Mouse (Mus musculus) embryonic facial prominence, embryonic 14.5 days (tissue): ENCODE measurements around the gene Rrp1b. TPM values are rescaled to one million over a fixed set of nuclear protein-coding genes. Genes with fewer than 3 reads are reported as not detected.
A peak's percentile ranks its signal among the peaks of the same experiment; 100 is the strongest.

Experiments
- ATAC-seq: fragments of 200-750 bp; cut with Nextera tagmentation; 2 replicates; pipeline ENCODE4 v1.8.0; 2017; ENCODE audit warnings: low read depth, moderate number of reproducible peaks, moderate TSS enrichment
- DNase-seq: peaks from one replicate; pipeline ENCODE4 v3.0.0-alpha.2; 2015; ENCODE audit warnings: low spot score
- H3K27ac ChIP-seq: fragments of 300-500 bp; sonication (generic); replicated peaks from 2 replicates; pipeline ENCODE4 v1.5.1; 2014; ENCODE audit warnings: low read depth, mild to moderate bottlenecking, low read length, moderate library complexity
- H3K27me3 ChIP-seq: fragments of 300-500 bp; sonication (generic); replicated peaks from 2 replicates; pipeline ENCODE4 v1.6.1; 2014; ENCODE audit warnings: low read length; ENCODE audit not compliant: control insufficient read depth, insufficient read depth
- H3K36me3 ChIP-seq: fragments of 300-500 bp; sonication (generic); 2 replicates; pipeline ENCODE4 v1.6.1; 2014; ENCODE audit warnings: low read length, mixed read lengths; ENCODE audit not compliant: control insufficient read depth, insufficient read depth
- H3K4me1 ChIP-seq: fragments of 300-500 bp; sonication (generic); 2 replicates; pipeline ENCODE4 v1.6.1; 2014; ENCODE audit warnings: antibody characterized with exemption, low read length; ENCODE audit not compliant: control insufficient read depth, insufficient read depth
- H3K4me2 ChIP-seq: fragments of 300-500 bp; sonication (generic); 2 replicates; pipeline ENCODE4 v1.6.1; 2014; ENCODE audit warnings: low read depth, mild to moderate bottlenecking, low read length, moderate library complexity, mixed read lengths
- H3K4me3 ChIP-seq: fragments of 300-500 bp; sonication (generic); 2 replicates; pipeline ENCODE4 v1.5.1; 2014; ENCODE audit warnings: low read depth, mild to moderate bottlenecking, low read length
- H3K9ac ChIP-seq: fragments of 300-500 bp; sonication (generic); 2 replicates; pipeline ENCODE4 v1.6.1; 2014; ENCODE audit warnings: low read depth, mild to moderate bottlenecking, low read length, moderate library complexity, mixed read lengths
- H3K9me3 ChIP-seq: fragments of 300-500 bp; sonication (generic); 2 replicates; pipeline ENCODE4 v1.6.1; 2016; ENCODE audit warnings: low read length; ENCODE audit not compliant: control insufficient read depth
- WGBS: fragments of 180-500 bp; shearing (Covaris S2); extraction: QIAGEN DNeasy Blood & Tissue Kit; methylation state at CpG from one replicate; pipeline ENCODE4 v1.1.7; 2014; 5-methylcytosine and 5-hydroxymethylcytosine counted together
- polyA plus RNA-seq: library from polyadenylated mRNA; unstranded; fragments of >200 nt; fragmentation: Nextera tagmentation; extraction: Ambion mirVana; gene quantifications from 2 replicates; pipeline ENCODE4 v1.2.1, GENCODE M21; 2014

The Rrp1b gene
- polyA plus RNA-seq, 1 experiment from 2014 or later = 41.9 TPM

DNA sequence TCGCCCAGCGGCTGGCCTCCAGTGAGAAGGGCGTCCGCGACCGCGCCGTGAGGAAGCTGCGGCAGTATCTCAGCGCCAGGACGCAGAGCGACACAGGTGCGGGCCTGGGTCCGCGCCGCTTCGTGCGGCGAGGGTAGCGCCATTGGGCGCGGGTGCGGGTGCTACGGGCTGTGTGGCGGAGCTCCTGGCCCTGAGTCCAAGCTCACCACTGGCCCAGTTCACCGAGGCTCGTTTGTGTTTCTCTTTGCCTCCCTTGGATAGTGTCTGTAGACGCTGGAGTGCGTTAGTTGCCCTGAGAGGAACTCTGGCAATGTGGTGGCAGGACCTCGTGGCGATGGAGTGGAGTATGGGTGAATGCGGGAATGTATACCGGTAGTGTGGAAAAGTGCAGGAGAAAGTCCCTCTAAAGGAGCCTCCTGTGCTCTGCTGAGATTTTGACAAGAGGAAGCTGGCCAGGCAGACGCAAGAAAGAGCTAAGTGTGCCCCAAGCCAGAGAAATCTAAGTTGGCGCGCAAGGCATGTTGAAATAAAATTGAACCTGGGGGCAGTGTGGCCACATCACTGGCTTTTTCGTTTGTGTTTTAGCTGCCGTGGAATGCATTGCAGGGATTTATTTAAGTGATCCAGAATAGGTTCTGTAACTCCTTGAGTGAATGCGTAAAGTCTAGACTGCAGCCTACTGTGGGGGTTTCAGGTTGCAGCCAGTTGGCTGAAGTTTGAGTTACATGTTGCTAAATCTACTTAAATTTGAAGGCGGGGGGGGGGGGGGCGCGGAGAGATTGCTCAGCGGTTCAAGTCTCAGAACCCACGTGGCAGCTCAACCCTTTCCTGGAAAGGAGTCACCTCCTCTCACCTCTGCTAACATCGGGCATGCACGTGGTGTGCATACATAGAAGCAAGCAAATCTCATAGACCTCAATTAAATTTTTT lies 874 bp downstream of the Rrp1b start:
- Histone ChIP-seq H3K36me3 (no peaks in the 10 kb centered on the region), H3K9ac (peak overlapping the region; percentile 78), H3K4me1 (peaks cover 13% of the 10 kb centered on the region), H3K4me2 (peak overlapping the region; percentile 66), H3K4me3 (peak overlapping the region; percentile 68), H3K9me3 (no peaks in the 10 kb centered on the region), H3K27me3 (no peaks in the 10 kb centered on the region), H3K27ac (peak overlapping the region; percentile 86)
- ATAC-seq (peak; percentile 60), DNase-seq (peak; percentile 78)
- under 1% methylated on average over 30 of the region's 46 CpGs for WGBS

DNA sequence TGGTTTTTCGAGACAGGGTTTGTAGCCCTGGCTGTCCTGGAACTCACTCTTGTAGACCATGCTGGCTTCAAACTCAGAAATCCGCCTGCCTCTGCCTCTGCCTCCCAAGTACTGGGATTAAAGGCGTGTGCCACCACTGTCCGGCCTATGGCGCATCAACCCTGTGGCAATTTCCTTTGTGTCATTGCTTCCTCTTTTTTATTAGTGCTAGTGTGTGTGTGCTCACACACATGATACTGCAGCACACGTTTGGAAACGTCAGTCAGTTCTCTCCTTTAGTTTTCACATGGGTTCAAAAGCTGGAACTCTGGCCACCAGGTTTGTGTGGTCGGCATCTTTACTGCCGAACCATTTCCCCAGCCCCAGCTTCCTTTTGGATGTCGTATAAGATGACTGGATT lies 4.4 kb downstream of the Rrp1b start:
- no peak overlapping the region for H3K4me2 ChIP-seq
- no peaks in the 10 kb centered on the region for H3K27me3 ChIP-seq
- no peak overlapping the region for H3K9ac ChIP-seq
- DNase-seq (no peak), ATAC-seq (no peak)
- peaks cover 13% of the 10 kb centered on the region for H3K4me1 ChIP-seq
- H3K36me3 ChIP-seq = no peaks in the 10 kb centered on the region
- no peaks in the 10 kb centered on the region for H3K9me3 ChIP-seq
- H3K4me3 ChIP-seq = no peak overlapping the region
- 86% methylated on average over 10 of the region's 10 CpGs for WGBS
- no peak overlapping the region for H3K27ac ChIP-seq

DNA sequence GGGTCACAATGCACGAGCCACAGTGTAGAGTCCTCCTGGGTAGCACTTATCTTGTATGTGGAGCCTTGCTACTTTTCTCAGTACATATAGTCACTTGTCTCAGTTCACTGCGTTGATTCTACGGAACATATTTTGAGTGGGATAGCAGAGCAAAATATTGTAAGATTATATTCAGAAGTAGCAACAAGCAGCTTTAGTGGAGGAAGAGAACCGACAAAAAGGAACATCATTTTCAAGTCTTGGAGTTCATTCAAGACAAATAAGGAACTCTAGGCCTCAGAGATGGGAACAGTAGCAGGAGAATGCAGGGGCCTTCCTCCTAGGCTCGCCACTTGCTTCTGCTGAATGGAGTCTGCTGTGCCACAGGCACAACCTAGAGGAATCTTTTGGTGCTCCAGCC lies 10.6 kb downstream of the Rrp1b start:
- no peak for ATAC-seq
- no peak overlapping the region for H3K9ac ChIP-seq
- no peak overlapping the region for H3K27ac ChIP-seq
- H3K27me3 ChIP-seq = no peaks in the 10 kb centered on the region
- no peak overlapping the region for H3K4me3 ChIP-seq
- 93% methylated on average over 5 of the region's 5 CpGs for whole genome bisulfite sequencing
- H3K4me2 ChIP-seq = no peak overlapping the region
- H3K9me3 ChIP-seq = no peaks in the 10 kb centered on the region
- peaks cover 56% of the 10 kb centered on the region for H3K36me3 ChIP-seq
- H3K4me1 ChIP-seq = no peaks in the 10 kb centered on the region
- no peak for DNase-seq

DNA sequence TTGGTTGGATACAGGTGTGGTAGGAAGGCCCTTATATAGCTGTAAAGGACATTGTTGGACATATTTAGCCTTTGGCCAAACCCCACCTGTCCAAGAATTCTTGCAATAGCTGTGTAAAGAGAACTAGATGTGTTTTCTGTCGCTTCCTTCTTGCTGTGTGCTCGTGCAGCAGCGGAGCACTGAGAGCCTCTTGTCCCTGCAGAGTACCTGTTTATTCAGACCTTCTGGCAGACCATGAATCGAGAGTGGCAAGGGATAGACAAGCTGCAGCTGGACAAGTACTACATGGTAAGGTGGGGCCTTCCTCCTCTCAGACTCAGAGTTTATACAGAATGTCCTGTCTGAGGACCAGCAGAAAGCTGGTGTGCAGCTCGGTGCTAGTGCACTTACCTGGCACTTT lies 12.5 kb downstream of the Rrp1b start:
- no peak for ATAC-seq
- WGBS = 91% methylated on average over 5 of the region's 5 CpGs

DNA sequence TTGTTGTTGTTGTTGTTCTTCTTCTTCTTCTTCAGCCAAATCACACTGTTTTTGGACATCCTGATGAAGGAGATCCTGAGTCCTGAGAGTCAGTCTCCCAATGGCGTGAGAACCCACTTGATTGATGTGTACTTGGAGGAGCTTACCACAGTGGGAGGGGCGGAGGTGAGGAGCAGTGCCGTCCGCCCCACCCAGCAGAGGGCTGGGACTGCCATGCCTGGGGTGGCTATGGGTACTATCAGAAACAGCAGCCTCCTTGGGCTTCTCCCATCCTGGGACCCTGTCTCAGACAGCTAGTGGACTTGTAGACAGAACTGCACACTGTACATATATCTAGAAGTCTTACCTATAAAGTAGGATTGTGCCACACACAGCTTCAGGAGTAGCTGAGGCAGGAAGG lies 14.0 kb downstream of the Rrp1b start:
- Histone ChIP-seq H3K36me3 (peaks cover 89% of the 10 kb centered on the region), H3K9me3 (no peaks in the 10 kb centered on the region), H3K27me3 (no peaks in the 10 kb centered on the region), H3K9ac (no peak overlapping the region), H3K4me2 (no peak overlapping the region), H3K4me1 (no peaks in the 10 kb centered on the region), H3K27ac (no peak overlapping the region), H3K4me3 (no peak overlapping the region)
- ATAC-seq (no peak), DNase-seq (no peak)
- 87% methylated on average over 4 of the region's 4 CpGs for WGBS

More for the DNA sequence above, 12.5 kb downstream of the Rrp1b start:
- no peak overlapping the region for H3K4me3 ChIP-seq
- H3K36me3 ChIP-seq = peaks cover 74% of the 10 kb centered on the region
- no peak for DNase-seq
- H3K4me1 ChIP-seq = no peaks in the 10 kb centered on the region
- H3K4me2 ChIP-seq = no peak overlapping the region
- H3K27me3 ChIP-seq = no peaks in the 10 kb centered on the region
- H3K27ac ChIP-seq = no peak overlapping the region
- no peak overlapping the region for H3K9ac ChIP-seq
- H3K9me3 ChIP-seq = no peaks in the 10 kb centered on the region

DNA sequence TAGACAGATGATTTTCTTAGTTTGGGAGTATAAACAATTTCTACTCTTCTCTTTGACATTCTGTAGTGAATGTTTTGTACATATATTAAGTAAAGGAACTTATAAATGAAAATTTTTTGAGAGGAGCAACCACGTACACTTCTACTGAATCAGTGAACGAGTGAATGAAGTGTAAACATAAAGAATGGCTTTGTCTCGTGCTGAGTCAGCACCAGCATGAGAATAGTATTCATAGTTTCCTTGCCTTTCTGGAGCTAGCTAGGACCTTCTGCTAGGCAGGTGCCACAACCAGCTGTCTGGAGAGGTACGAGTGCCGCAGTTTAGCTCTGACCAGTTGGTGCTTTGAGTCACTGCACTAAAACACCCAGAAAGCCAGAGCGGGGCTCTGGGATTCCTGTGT lies 14.7 kb downstream of the Rrp1b start:
- Histone ChIP-seq H3K4me3 (no peak overlapping the region), H3K36me3 (peaks cover 96% of the 10 kb centered on the region)

DNA sequence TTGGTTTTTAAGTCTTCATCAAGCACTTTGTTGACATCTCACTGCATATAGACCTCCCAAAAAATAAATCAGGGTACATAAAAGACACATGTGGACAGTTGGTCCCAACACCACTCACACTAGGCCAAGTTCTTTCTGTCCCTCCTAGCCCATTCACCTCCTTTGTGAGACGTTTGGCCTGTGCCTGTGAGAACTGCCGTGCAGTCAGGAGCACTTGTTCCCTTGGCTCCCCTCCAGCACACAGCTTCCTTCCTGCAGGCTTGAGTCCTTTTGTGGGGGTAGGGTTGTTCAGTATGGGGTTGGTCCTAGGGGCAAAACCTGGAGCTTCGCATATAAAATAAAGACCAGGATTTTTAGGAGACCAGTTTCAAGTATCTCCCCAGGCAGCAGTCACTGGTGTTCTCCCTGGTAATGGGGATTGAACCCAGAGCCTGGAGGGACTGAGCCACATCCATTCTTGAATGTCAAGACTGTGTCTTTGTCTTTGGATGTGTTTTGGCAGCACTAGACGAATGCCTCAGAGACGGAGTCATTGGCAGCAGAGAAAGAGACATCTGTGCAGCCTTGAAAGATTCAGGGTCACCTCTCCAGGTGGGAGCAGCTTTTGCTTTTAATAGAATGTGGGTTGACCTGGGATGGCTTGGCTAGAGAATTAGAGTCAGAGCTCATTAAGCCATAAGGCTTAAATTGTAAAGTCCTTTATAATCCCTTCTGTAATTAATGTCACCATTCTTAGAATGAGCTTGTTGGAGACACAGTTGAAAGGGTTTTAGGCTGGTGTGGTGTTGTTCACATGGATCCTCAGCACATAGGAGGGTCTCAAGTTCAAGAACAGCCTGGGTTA lies 16.6 kb downstream of the Rrp1b start:
- H3K4me1 ChIP-seq = no peaks in the 10 kb centered on the region
- H3K9me3 ChIP-seq = no peaks in the 10 kb centered on the region
- peak; percentile 27 for DNase-seq
- 77% methylated on average over 5 of the region's 5 CpGs for WGBS
- ATAC-seq = no peak
- H3K27ac ChIP-seq = no peak overlapping the region
- peaks cover 98% of the 10 kb centered on the region for H3K36me3 ChIP-seq
- no peaks in the 10 kb centered on the region for H3K27me3 ChIP-seq
- no peak overlapping the region for H3K4me3 ChIP-seq
- no peak overlapping the region for H3K4me2 ChIP-seq
- H3K9ac ChIP-seq = no peak overlapping the region

More for the DNA sequence above, 14.7 kb downstream of the Rrp1b start:
- ATAC-seq (no peak), DNase-seq (no peak)
- no peaks in the 10 kb centered on the region for H3K4me1 ChIP-seq
- 93% methylated on average over 6 of the region's 6 CpGs for WGBS
- H3K9ac ChIP-seq = no peak overlapping the region
- no peak overlapping the region for H3K27ac ChIP-seq
- H3K27me3 ChIP-seq = no peaks in the 10 kb centered on the region
- no peak overlapping the region for H3K4me2 ChIP-seq
- H3K9me3 ChIP-seq = no peaks in the 10 kb centered on the region

DNA sequence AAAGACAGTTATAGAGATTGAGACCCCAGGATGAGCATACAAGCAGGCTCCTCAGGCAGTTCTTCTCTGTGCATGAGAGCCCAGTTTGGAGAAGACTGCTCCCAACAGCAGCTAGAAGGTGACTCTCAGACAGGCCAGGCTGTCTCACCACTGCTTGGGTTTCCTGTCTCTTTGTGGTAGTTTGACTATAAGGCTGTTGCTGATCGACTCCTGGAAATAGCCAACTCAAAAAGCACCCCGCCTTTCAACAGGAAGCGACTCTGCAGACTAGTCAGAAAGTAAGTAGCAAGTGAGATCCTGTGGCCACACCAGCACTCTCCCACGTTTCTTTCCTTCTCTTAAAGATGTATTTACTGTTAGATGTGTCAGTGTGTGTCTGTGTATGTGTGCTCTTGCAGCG lies 17.8 kb downstream of the Rrp1b start:
- Histone ChIP-seq H3K9ac (no peak overlapping the region), H3K27me3 (no peaks in the 10 kb centered on the region), H3K9me3 (no peaks in the 10 kb centered on the region), H3K4me3 (no peak overlapping the region), H3K27ac (no peak overlapping the region), H3K4me1 (no peaks in the 10 kb centered on the region), H3K4me2 (no peak overlapping the region), H3K36me3 (peaks cover 98% of the 10 kb centered on the region)
- DNase-seq (no peak), ATAC-seq (no peak)
- WGBS = 89% methylated on average over 5 of the region's 5 CpGs
